Mouse (Mus musculus): ENCODE data around the gene Dlgap1. TPM values are rescaled to one million over a fixed set of nuclear protein-coding genes. Genes with fewer than 3 reads are reported as not detected.

The Dlgap1 gene
- polyA plus RNA-seq, 1 experiment from 2014 or later = 7.4 TPM

GRCm38 (mm10) chr17:70521058-70521851 lies 552.4 kb downstream of the Dlgap1 start:
- ATAC-seq (ENCODE audit: low FRiP score) = no peak
- Histone ChIP-seq H3K27ac (no peak overlapping the region), H3K9ac (no peak overlapping the region), H3K4me2 (no peak overlapping the region), H3K36me3 (replicated peaks) (no peaks in the 10 kb centered on the region), H3K9me3 (no peaks in the 10 kb centered on the region), H3K4me1 (no peaks in the 10 kb centered on the region), H3K27me3 (no peaks in the 10 kb centered on the region), H3K4me3 (replicated peaks) (no peak overlapping the region)
- 79% methylated on average over 5 of the region's 5 CpGs for WGBS

DNA sequence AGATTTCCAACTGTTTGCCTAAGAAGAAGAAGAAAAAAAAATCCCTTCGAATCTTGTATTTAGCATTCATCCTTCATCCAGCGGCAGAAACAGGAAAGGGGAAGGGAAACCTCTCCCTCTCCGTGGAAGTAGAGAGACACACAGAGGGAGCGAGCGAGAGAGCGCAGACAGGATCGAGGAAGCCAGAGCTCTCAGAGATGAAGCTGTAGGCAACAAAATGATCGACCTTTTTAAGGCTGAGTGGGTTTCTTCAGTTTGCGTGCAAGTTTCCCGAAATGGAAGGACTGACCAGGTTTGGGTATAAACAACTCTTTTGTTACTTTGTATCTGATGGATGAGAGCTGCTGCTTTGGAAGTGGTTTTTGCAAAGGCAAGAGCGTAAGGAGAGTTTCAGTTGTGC lies 553.1 kb downstream of the Dlgap1 start:
- Histone ChIP-seq H3K36me3 (replicated peaks) (no peaks in the 10 kb centered on the region), H3K9ac (no peak overlapping the region), H3K4me3 (replicated peaks) (no peak overlapping the region), H3K4me2 (peak overlapping the region; percentile 16; the same call in 1 of the 2 replicates), H3K4me1 (no peaks in the 10 kb centered on the region), H3K9me3 (no peaks in the 10 kb centered on the region), H3K27me3 (no peaks in the 10 kb centered on the region), H3K27ac (no peak overlapping the region)
- WGBS = 47% methylated on average over 11 of the region's 11 CpGs
- no peak for ATAC-seq (ENCODE audit: low FRiP score)

GRCm38 (mm10) chr17:70525990-70526389 lies 557.1 kb downstream of the Dlgap1 start:
- Histone ChIP-seq H3K9me3 (no peaks in the 10 kb centered on the region), H3K4me1 (no peaks in the 10 kb centered on the region), H3K4me3 (replicated peaks) (no peak overlapping the region), H3K27me3 (no peaks in the 10 kb centered on the region), H3K36me3 (replicated peaks) (no peaks in the 10 kb centered on the region), H3K27ac (no peak overlapping the region), H3K4me2 (no peak overlapping the region), H3K9ac (no peak overlapping the region)
- ATAC-seq (ENCODE audit: low FRiP score) = no peak
- 60% methylated on average over 3 of the region's 3 CpGs for WGBS

DNA sequence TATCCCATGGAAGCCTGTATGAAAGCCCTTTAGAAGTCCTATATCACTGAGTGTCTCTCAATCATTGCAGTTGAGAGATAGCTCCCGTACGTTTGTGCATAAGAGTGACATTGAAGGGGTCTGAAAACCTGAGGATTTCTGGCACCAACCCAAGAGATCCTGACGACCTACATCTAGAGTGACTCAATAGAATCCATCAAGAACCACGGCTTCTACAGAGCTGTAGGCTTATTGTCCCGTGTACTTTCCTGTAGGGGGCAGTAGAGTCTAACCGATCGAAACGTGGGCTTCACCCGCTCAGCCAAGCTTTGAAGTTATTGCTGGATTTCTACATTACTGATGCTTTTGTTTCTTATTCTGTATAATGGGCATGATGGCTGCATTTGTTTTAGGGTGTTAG lies 558.2 kb downstream of the Dlgap1 start:
- H3K27me3 ChIP-seq = no peaks in the 10 kb centered on the region
- no peak overlapping the region for H3K27ac ChIP-seq
- WGBS = 35% methylated on average over 9 of the region's 9 CpGs
- H3K9me3 ChIP-seq = no peaks in the 10 kb centered on the region
- H3K4me1 ChIP-seq = no peaks in the 10 kb centered on the region
- peak; percentile 71; the same call in 1 of the 2 replicates for ATAC-seq (ENCODE audit: low FRiP score)
- no peak overlapping the region for H3K4me2 ChIP-seq
- H3K36me3 ChIP-seq (replicated peaks) = no peaks in the 10 kb centered on the region
- H3K4me3 ChIP-seq (replicated peaks) = no peak overlapping the region
- no peak overlapping the region for H3K9ac ChIP-seq

- no peak overlapping the region for H3K4me2 ChIP-seq
- H3K27ac ChIP-seq = no peak overlapping the region
- H3K9ac ChIP-seq = no peak overlapping the region
- no peak overlapping the region for H3K4me3 ChIP-seq (replicated peaks)
- 62% methylated on average over 7 of the region's 7 CpGs for WGBS
- H3K27me3 ChIP-seq = no peaks in the 10 kb centered on the region
- no peaks in the 10 kb centered on the region for H3K36me3 ChIP-seq (replicated peaks)
- no peaks in the 10 kb centered on the region for H3K4me1 ChIP-seq
- no peaks in the 10 kb centered on the region for H3K9me3 ChIP-seq
- ATAC-seq (ENCODE audit: low FRiP score) = no peak
Observed at GRCm38 (mm10) chr17:70528196-70529187, 559.6 kb downstream of the Dlgap1 start.

DNA sequence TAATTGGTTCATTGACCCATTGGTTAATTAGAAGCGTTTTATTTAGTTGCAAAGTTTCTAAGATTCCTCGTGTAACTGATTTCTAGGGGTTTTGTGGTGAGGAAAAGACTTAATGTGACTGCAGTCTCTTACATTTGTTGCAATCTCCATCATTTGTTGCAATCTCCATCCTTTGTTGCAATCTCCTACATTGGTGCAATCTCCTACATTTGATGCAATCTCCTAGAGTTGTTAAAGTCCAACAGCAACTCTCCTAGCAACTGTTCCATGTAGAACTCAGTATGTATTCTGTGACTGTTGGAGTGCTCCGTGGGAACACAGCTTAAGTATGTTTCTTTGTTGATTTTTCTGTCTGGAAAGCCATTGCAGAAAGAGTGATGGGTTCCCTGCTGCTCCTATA lies 565.4 kb downstream of the Dlgap1 start:
- WGBS = 69% methylated on average over 3 of the region's 3 CpGs
- ATAC-seq (ENCODE audit: low FRiP score) = no peak
- Histone ChIP-seq H3K4me2 (no peak overlapping the region), H3K27ac (no peak overlapping the region), H3K9ac (no peak overlapping the region), H3K4me1 (no peaks in the 10 kb centered on the region), H3K4me3 (replicated peaks) (no peak overlapping the region), H3K27me3 (no peaks in the 10 kb centered on the region), H3K9me3 (no peaks in the 10 kb centered on the region), H3K36me3 (replicated peaks) (no peaks in the 10 kb centered on the region)

DNA sequence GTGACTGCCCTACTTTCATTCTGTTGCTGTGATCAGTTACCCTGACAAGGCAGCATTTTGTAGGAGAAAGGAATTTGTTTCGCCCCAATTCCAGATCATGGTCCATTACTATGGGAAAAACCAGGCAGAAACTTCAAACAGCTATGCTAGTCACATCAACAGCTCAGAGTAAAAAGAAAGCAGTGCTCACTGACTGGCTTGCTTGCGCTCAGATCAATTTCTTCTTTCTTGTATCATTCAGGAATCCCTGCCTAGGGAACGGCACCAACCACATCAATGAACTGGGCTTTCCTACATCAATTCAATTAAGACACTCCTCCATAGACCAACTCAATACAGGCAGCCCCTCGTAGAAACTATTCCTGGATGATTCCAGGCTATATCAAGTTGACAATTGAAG lies 572.9 kb downstream of the Dlgap1 start:
- Histone ChIP-seq H3K4me1 (no peaks in the 10 kb centered on the region), H3K36me3 (replicated peaks) (no peaks in the 10 kb centered on the region), H3K9me3 (no peaks in the 10 kb centered on the region), H3K9ac (no peak overlapping the region), H3K4me3 (replicated peaks) (no peak overlapping the region), H3K27me3 (no peaks in the 10 kb centered on the region), H3K4me2 (no peak overlapping the region), H3K27ac (no peak overlapping the region)
- no peak for ATAC-seq (ENCODE audit: low FRiP score)
- 82% methylated on average over 4 of the region's 4 CpGs for WGBS

- Histone ChIP-seq H3K9ac (no peak overlapping the region), H3K27ac (no peak overlapping the region), H3K4me1 (no peaks in the 10 kb centered on the region), H3K4me2 (no peak overlapping the region), H3K36me3 (replicated peaks) (no peaks in the 10 kb centered on the region), H3K4me3 (replicated peaks) (no peak overlapping the region), H3K9me3 (no peaks in the 10 kb centered on the region), H3K27me3 (no peaks in the 10 kb centered on the region)
- WGBS = 95% methylated on average over 4 of the region's 4 CpGs
- ATAC-seq (ENCODE audit: low FRiP score) = no peak
Observed at GRCm38 (mm10) chr17:70550793-70551192, 581.9 kb downstream of the Dlgap1 start.

GRCm38 (mm10) chr17:70561547-70561946 lies 592.7 kb downstream of the Dlgap1 start:
- Histone ChIP-seq H3K27ac (no peak overlapping the region), H3K9me3 (no peaks in the 10 kb centered on the region), H3K4me2 (no peak overlapping the region), H3K27me3 (no peaks in the 10 kb centered on the region), H3K36me3 (replicated peaks) (no peaks in the 10 kb centered on the region), H3K4me1 (no peaks in the 10 kb centered on the region), H3K4me3 (replicated peaks) (no peak overlapping the region), H3K9ac (no peak overlapping the region)
- ATAC-seq (ENCODE audit: low FRiP score) = no peak
- WGBS = 85% methylated on average over 7 of the region's 7 CpGs

DNA sequence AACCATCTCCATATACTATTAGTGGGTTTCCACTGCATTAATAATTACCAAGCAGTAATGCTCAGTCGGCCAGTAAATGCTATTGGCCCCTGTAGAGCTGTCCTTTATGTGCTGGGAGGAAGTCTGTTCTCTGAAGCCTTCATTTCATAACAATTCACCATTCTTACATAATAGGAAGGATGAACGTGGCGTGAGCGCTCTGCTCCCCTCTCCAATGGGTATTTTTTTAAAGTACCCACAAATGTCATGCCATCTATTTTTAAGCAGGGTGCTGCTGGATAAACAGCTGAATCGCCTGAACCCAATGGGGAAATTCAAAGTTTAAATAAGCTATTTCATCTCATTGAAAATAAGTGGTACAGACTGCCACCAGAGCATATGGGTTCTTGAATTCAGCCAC lies 602.0 kb downstream of the Dlgap1 start:
- 71% methylated on average over 5 of the region's 5 CpGs for WGBS
- Histone ChIP-seq H3K27me3 (no peaks in the 10 kb centered on the region), H3K4me2 (no peak overlapping the region), H3K4me3 (replicated peaks) (no peak overlapping the region), H3K9ac (no peak overlapping the region), H3K4me1 (no peaks in the 10 kb centered on the region), H3K9me3 (no peaks in the 10 kb centered on the region), H3K27ac (no peak overlapping the region), H3K36me3 (replicated peaks) (no peaks in the 10 kb centered on the region)
- no peak for ATAC-seq (ENCODE audit: low FRiP score)

- Histone ChIP-seq H3K4me3 (replicated peaks) (no peak overlapping the region), H3K4me2 (no peak overlapping the region), H3K4me1 (peaks cover 11% of the 10 kb centered on the region; the same call in 1 of the 2 replicates), H3K27ac (no peak overlapping the region), H3K9ac (no peak overlapping the region), H3K27me3 (no peaks in the 10 kb centered on the region; the same call in 1 of the 2 replicates), H3K36me3 (replicated peaks) (no peaks in the 10 kb centered on the region), H3K9me3 (no peaks in the 10 kb centered on the region)
- no peak for ATAC-seq (ENCODE audit: low FRiP score)
- WGBS = 72% methylated on average over 8 of the region's 8 CpGs
Observed at GRCm38 (mm10) chr17:70583042-70583441, 614.2 kb downstream of the Dlgap1 start.

DNA sequence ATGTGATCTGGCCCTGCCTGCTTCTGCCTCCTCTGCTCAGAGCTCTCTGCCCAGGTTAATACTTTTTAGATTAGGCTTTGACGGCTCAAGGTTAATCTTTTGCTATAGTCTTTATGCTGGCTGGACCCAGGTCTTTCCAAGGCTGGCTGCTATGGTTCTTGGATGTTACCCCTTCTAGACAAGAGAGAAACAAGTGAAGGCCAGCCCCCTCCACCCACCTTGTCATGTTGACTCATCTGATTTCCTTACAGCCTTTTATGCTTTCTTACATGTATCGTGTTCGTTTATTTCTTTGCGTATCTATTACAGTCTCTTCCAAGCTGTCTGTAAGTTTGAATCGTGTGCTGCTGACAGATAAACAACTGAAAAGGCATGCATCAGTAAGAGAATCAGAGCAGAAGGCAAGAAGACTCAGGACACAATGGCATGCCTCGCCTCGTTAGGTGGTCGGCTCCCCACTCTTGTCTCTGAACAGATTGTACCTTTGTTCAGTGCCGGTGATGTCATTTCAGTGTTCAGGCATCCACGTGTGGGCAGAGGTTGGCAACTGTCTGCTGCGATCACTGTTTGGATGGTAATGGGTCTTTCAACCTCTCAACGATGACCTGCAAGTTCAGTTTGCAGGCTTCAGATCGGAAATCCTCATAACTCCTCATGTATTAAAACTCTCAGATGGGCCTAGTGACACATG lies 618.0 kb downstream of the Dlgap1 start:
- ATAC-seq (ENCODE audit: low FRiP score) = no peak
- Histone ChIP-seq H3K36me3 (replicated peaks) (no peaks in the 10 kb centered on the region), H3K4me1 (peaks cover 17% of the 10 kb centered on the region), H3K4me2 (no peak overlapping the region), H3K4me3 (replicated peaks) (no peak overlapping the region), H3K9ac (no peak overlapping the region), H3K27ac (no peak overlapping the region), H3K27me3 (no peaks in the 10 kb centered on the region; the same call in 1 of the 2 replicates), H3K9me3 (no peaks in the 10 kb centered on the region)
- WGBS = 69% methylated on average over 13 of the region's 13 CpGs
